In genomic region chr17:35077786-35078233, GRCm38 (mm10) we compare ENCODE assay signal across 8 mouse cellular contexts. TPM values are rescaled to one million over a fixed set of nuclear protein-coding genes. Genes with fewer than 3 reads are reported as not detected.
DNase-seq lines count a peak whose midpoint lies in the region; ATAC-seq and TF ChIP-seq lines count a peak whose summit lies in the region.

Gene Ly6g6d (minus strand): TSS chr17:35078065.

- 16% methylated on average over 14 of the region's 14 CpGs for WGBS in heart, embryonic 10.5 days
- WGBS in lung, embryonic 16.5 days, result 7% methylated on average over 14 of the region's 14 CpGs

- H3K9me3 ChIP-seq in heart, embryonic 10.5 days, result no peaks in the 10 kb centered on the region
- H3K9me3 ChIP-seq in lung, embryonic 16.5 days (ENCODE audit: control insufficient read depth, low read length), result no peaks in the 10 kb centered on the region

- peak within 1 kb of the TSS; percentile 52 for H3K4me3 ChIP-seq in heart, embryonic 10.5 days
- peak within 1 kb of the TSS; percentile 45 for H3K4me3 ChIP-seq in lung, embryonic 16.5 days (ENCODE audit: low read length)

- H3K27me3 ChIP-seq in heart, embryonic 10.5 days (ENCODE audit: insufficient read depth, poor library complexity, severe bottlenecking), result peaks cover 18% of the 10 kb centered on the region
- peaks cover 2% of the 10 kb centered on the region; the same call in 1 of the 2 replicates for H3K27me3 ChIP-seq in lung, embryonic 16.5 days (ENCODE audit: control insufficient read depth, insufficient read depth, low read depth, low read length)

- ATAC-seq in lung, embryonic 16.5 days (ENCODE audit: low read depth), result peak; percentile 83

- peak within 1 kb of the TSS; percentile 52 for H3K4me2 ChIP-seq in lung, embryonic 16.5 days (ENCODE audit: low read depth, low read length)

- peak; percentile 37; the same call in 1 of the 2 replicates for TF ChIP-seq CTCF in brain, embryonic 14.5 days (IDR thresholded peaks at IDR 0.05; ENCODE audit: borderline replicate concordance, extremely low read depth, insufficient read depth, insufficient read length)

- TF ChIP-seq POLR2A in brain, embryonic 14.5 days (IDR thresholded peaks at IDR 0.05; ENCODE audit: borderline replicate concordance, extremely low read depth, insufficient read depth, insufficient read length, poor library complexity, severe bottlenecking), result no peak

- peak within 1 kb of the TSS; percentile 66 for H3K9ac ChIP-seq in lung, embryonic 16.5 days (ENCODE audit: low read length)

- DNase-seq in adrenal gland, postnatal 10 days, result peak; percentile 53
- no peak for DNase-seq in adrenal gland, adult 18-20 months (ENCODE audit: low spot score in 2 of 2)
- DNase-seq in brain, embryonic 14.5 days (ENCODE audit: low read depth), result peak; percentile 44
- peak; percentile 84 for DNase-seq in heart, embryonic 10.5 days (ENCODE audit: low spot score)
- DNase-seq in kidney, adult 9 months, result peak; percentile 75
- peak; percentile 69 for DNase-seq in retina, postnatal 1 day
- DNase-seq in thymus, adult 18-20 months, result no peak

- peak within 1 kb of the TSS; percentile 78 for H3K27ac ChIP-seq in heart, embryonic 10.5 days
- H3K27ac ChIP-seq in lung, embryonic 16.5 days (ENCODE audit: low read length), result peak within 1 kb of the TSS; percentile 87

- H3K4me1 ChIP-seq in heart, embryonic 10.5 days, result peaks cover 50% of the 10 kb centered on the region
- H3K4me1 ChIP-seq in lung, embryonic 16.5 days (replicated peaks; ENCODE audit: control insufficient read depth, insufficient read depth, low read length), result peaks cover 7% of the 10 kb centered on the region; the same call in 1 of the 2 replicates

- no peaks in the 10 kb centered on the region for H3K36me3 ChIP-seq in heart, embryonic 10.5 days
- no peaks in the 10 kb centered on the region for H3K36me3 ChIP-seq in lung, embryonic 16.5 days (ENCODE audit: control insufficient read depth, insufficient read depth, low read length)

RNA-seq across cellular contexts. Expression of gene Ly6g6d, which starts in this region (rescaled TPM):
- 1 to 10 TPM; 1.1 to 2.2 TPM for total RNA-seq in adrenal gland, postnatal 10 days (2021)
- not detected for total RNA-seq in adrenal gland, adult 18-20 months (2021)
- 1.8 and 2.7 TPM in 2 replicates for polyA plus RNA-seq in brain, embryonic 14.5 days (2012; rRNA removed)
- 2.5 and 2.6 TPM in 2 replicates for polyA plus RNA-seq in heart, embryonic 10.5 days (2016; fragmentation: Nextera tagmentation; extraction: Ambion mirVana)
- polyA plus RNA-seq in lung, embryonic 16.5 days (2015; fragmentation: Nextera tagmentation; extraction: Ambion mirVana), result 7.0 and 9.0 TPM in 2 replicates

Comparison
In these comparisons a context has a peak if more than half of its experiments do, and no peak if none do; other contexts are left out.
1. DNase-seq: peak in adrenal gland, postnatal 10 days (single experiment), brain, embryonic 14.5 days (single experiment), heart, embryonic 10.5 days (single experiment), kidney, adult 9 months (single experiment) and retina, postnatal 1 day (single experiment); none in adrenal gland, adult 18-20 months (0 of 2) and thymus, adult 18-20 months (0 of 2).